Mouse (Mus musculus): ENCODE measurements around the gene Stk38.
"Not testable (repeated sequence)": the region's sequence is repeated elsewhere in the genome, so short reads cannot be mapped to it uniquely, and the experiment has no call there.

Gene Stk38

GRCm38 (mm10) chr17:29035506-29035905 is 27.7 kb upstream of the Stk38 start:
- DNase-seq (ENCODE audit: low spot score), result no peak

GRCm38 (mm10) chr17:29034264-29034663 is 26.5 kb upstream of the Stk38 start:
- no peak for DNase-seq (ENCODE audit: low spot score)

- no peak for DNase-seq (ENCODE audit: low spot score)
Observed at GRCm38 (mm10) chr17:29033569-29034061, 25.8 kb upstream of the Stk38 start.

- DNase-seq (ENCODE audit: low spot score), result peak; percentile 99
Observed at GRCm38 (mm10) chr17:29032274-29033069, 24.7 kb upstream of the Stk38 start, which contains the start of gene Srsf3. Srsf3 (plus strand) TSS chr17:29032628.

GRCm38 (mm10) chr17:29031771-29032273 is 24.0 kb upstream of the Stk38 start:
- peak; percentile 43 for DNase-seq (ENCODE audit: low spot score)

- DNase-seq (ENCODE audit: low spot score), result not testable (repeated sequence)
Observed at GRCm38 (mm10) chr17:29031085-29031711, 23.4 kb upstream of the Stk38 start.

- DNase-seq (ENCODE audit: low spot score), result no peak
Observed at GRCm38 (mm10) chr17:29030321-29031034, 22.7 kb upstream of the Stk38 start.

- DNase-seq (ENCODE audit: low spot score), result no peak
Observed at GRCm38 (mm10) chr17:29026652-29027356, 19.0 kb upstream of the Stk38 start.

GRCm38 (mm10) chr17:29024896-29025565 is 17.2 kb upstream of the Stk38 start:
- DNase-seq (ENCODE audit: low spot score), result peak; percentile 46

GRCm38 (mm10) chr17:29024047-29024892 is 16.5 kb upstream of the Stk38 start:
- no peak for DNase-seq (ENCODE audit: low spot score)

- DNase-seq (ENCODE audit: low spot score), result no peak
Observed at GRCm38 (mm10) chr17:29023346-29023745, 15.6 kb upstream of the Stk38 start.

- DNase-seq (ENCODE audit: low spot score), result no peak
Observed at GRCm38 (mm10) chr17:29022230-29022819, 14.5 kb upstream of the Stk38 start.

GRCm38 (mm10) chr17:29020444-29020843 is 12.6 kb upstream of the Stk38 start:
- DNase-seq (ENCODE audit: low spot score), result no peak

- DNase-seq (ENCODE audit: low spot score), result no peak
Observed at GRCm38 (mm10) chr17:29019391-29019790, 11.6 kb upstream of the Stk38 start.

GRCm38 (mm10) chr17:29018292-29018984 is 10.6 kb upstream of the Stk38 start:
- no peak for DNase-seq (ENCODE audit: low spot score)

- peak; percentile 53 for DNase-seq (ENCODE audit: low spot score)
Observed at GRCm38 (mm10) chr17:29016705-29017104, 8.9 kb upstream of the Stk38 start.

GRCm38 (mm10) chr17:29015638-29016037 is 7.8 kb upstream of the Stk38 start:
- DNase-seq (ENCODE audit: low spot score), result no peak

GRCm38 (mm10) chr17:29014235-29014634 is 6.4 kb upstream of the Stk38 start:
- DNase-seq (ENCODE audit: low spot score), result no peak

- DNase-seq (ENCODE audit: low spot score), result no peak
Observed at GRCm38 (mm10) chr17:29009181-29009580, 1.4 kb upstream of the Stk38 start.

Measured in urinary bladder, postnatal 14 days (tissue).